Mouse (Mus musculus) gastrocnemius, adult 2 months (tissue): ENCODE measurements around the gene Gstm1. TPM values are rescaled to one million over a fixed set of nuclear protein-coding genes. Genes with fewer than 3 reads are reported as not detected.
A peak's percentile ranks its signal among the peaks of the same experiment; 100 is the strongest.
"Not testable (repeated sequence)": the region's sequence is repeated elsewhere in the genome, so short reads cannot be mapped to it uniquely, and the experiment has no call there.

Experiments
- DNase-seq: peaks from one replicate; pipeline ENCODE4 v3.0.0; 2022
- H3K27ac ChIP-seq: fragments of 200-600 bp; 2 replicates; pipeline ENCODE4 v1.8.1; 2022; ENCODE audit warnings: mild to moderate bottlenecking
- H3K4me3 ChIP-seq: fragments of 200-600 bp; 2 replicates; pipeline ENCODE4 v1.8.1; 2022; ENCODE audit warnings: mild to moderate bottlenecking, moderate library complexity
- CTCF ChIP-seq: fragments of 200-600 bp; IDR thresholded peaks from 2 replicates; pipeline ENCODE4 v1.8.1; 2022; ENCODE audit warnings: antibody characterized with exemption, mild to moderate bottlenecking, moderate library complexity
- intact Hi-C: fragments of 180-260 bp; cut with DNase I; formaldehyde crosslinking; loops from one replicate; pipeline ENCODE4 v1.15.1; 2025
- total RNA-seq, 2 experiments: library from RNA; stranded (reverse); gene quantifications; 2 replicates each; pipeline ENCODE4 v1.2.3; 2021

Gene Gstm1
- total RNA-seq, 2 experiments from 2014 or later, result 208 to 217 TPM

DNA sequence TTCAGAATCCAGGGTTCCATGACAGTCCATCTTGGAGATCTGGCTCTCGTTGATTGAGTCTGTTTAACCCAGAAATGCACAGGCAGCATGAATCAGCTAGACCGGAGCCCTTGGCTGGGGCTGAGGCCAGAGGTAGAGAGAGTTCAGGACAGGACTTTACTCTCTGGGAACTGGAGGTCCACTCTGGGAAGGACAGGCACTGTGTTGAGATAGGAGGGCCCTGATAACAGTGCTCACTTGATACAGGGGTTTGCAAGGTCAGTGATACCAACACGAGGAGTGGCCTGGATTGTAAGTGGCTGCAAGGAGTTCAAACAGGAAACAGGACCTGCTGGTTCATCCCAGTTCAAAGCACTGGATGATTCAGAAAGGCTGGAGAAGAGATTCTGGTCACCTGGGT, 40.1 kb downstream of the Gstm1 start:
- no peak for DNase-seq
- no peak overlapping the region for H3K4me3 ChIP-seq
- TF ChIP-seq CTCF, result no peak
- H3K27ac ChIP-seq, result no peak overlapping the region
- intact Hi-C loops, result no loop called here

DNA sequence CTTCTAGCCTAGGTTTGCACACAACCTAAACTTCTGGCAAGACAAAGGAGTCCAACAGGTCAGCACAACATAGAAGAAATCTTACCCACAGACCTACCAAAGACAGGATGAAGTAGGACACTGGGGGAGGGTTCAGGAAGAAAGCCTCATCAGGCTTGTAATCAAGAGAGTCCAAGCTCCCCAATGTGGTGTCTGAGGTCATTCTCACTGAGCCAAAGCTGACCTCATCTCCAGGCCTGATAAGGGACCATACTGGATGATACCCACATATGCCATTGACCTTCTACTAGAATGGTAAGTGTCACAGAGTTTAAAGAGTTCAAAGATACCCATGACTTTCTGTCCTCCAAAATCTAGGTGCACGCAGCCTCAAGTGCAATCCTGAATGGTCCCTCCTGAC, 43.5 kb downstream of the Gstm1 start:
- no peak for TF ChIP-seq CTCF
- H3K4me3 ChIP-seq, result no peak overlapping the region
- intact Hi-C loops, result no loop called here
- no peak overlapping the region for H3K27ac ChIP-seq
- DNase-seq, result no peak

DNA sequence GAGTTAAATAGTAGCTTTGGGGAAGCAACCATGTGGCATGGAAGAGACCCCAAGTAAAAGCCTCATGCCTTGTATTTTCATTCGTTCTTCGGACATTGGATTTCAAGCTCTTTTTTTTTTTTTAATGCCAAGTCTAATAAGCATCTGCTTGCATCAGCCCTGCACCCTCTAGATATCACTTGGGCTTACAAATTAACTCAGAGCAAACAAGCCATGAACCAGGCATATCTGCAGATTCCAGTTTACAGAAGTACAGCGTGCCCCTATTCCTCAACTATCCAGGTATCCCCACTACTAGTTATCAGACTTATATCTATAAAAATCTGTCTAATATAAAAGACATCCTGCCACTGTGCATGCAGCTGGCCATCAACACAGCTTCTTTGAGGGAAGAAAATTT, 45.7 kb downstream of the Gstm1 start:
- Histone ChIP-seq H3K27ac (no peak overlapping the region), H3K4me3 (no peak overlapping the region)
- DNase-seq, result no peak
- intact Hi-C loops, result no loop called here
- no peak for TF ChIP-seq CTCF

GRCm38 (mm10) chr3:107971101-107971500, 46.7 kb downstream of the Gstm1 start:
- H3K27ac ChIP-seq, DNase-seq, intact Hi-C loops, H3K4me3 ChIP-seq: not testable (repeated sequence)

DNA sequence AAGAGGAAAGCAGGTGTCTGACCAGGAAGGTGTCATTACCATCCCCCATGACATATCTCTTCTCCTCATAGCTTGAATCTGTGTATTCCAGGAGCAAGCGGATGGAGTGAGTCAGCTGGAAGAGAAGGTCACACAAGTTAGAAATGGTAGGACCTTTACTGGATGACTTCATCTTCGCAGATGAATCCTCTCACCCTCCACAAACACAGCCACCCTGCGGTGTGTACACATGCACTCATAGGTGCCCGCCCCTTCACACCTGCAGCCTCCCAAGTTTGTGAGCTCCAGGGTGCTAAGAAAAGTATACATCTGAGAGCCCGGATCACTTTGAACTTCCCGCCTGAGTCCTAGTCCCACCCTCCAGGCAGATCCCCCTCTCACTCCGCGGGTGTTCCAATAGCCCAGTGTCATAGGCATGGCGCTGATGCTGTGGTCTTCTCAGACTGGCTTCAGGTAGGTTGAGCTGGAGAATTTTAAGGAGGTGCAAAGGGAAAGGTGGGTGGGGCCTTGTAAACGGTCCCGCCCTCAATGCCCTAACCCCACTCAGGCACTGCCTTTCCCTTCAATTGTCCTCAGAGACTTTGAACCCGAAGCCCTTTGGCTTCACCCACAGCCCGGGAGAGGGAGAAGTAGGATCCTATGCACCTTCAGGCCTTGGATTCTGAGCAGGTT, 48.9 kb downstream of the Gstm1 start, which contains the start of gene Gstm3:
Gene Gstm3, minus strand, starts transcription at position 560 of the 672 bp plus-strand sequence.
- no peak for TF ChIP-seq CTCF
- Histone ChIP-seq H3K27ac (no peak within 1 kb of the TSS), H3K4me3 (no peak within 1 kb of the TSS)
- no peak for DNase-seq
- intact Hi-C loops, result no loop called here

GRCm38 (mm10) chr3:107966631-107967030, 51.1 kb downstream of the Gstm1 start:
- intact Hi-C loops, result no loop called here
- no peak overlapping the region for H3K4me3 ChIP-seq
- DNase-seq, result no peak
- H3K27ac ChIP-seq, result no peak overlapping the region
- TF ChIP-seq CTCF, result no peak

DNA sequence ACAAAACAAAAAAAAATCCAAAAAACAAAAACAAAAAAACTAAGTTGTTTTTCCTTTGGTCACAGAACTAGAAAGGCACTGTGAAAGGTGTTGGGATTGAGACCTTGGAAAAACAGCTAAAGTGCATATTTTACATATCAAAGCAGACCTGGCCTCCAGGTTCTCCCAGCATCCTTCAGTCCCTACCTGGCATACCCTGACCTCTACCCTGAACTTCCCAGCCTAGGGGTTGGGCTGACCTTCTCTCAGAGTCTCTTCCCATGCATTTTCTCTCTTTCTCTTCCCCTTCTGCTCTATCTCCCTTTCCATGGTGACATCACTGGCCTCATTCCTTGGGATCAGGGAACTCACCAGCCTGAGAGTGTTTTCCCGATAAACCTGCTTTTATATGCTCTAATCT, 52.2 kb downstream of the Gstm1 start:
- TF ChIP-seq CTCF, result no peak
- H3K4me3 ChIP-seq, result no peak overlapping the region
- DNase-seq, result no peak
- intact Hi-C loops, result no loop called here
- H3K27ac ChIP-seq, result no peak overlapping the region

GRCm38 (mm10) chr3:107964656-107965308, 53.0 kb downstream of the Gstm1 start:
- no peak overlapping the region for H3K4me3 ChIP-seq
- peak overlapping the region; percentile 49 for H3K27ac ChIP-seq
- intact Hi-C loops, result no loop called here
- TF ChIP-seq CTCF, result no peak
- no peak for DNase-seq

DNA sequence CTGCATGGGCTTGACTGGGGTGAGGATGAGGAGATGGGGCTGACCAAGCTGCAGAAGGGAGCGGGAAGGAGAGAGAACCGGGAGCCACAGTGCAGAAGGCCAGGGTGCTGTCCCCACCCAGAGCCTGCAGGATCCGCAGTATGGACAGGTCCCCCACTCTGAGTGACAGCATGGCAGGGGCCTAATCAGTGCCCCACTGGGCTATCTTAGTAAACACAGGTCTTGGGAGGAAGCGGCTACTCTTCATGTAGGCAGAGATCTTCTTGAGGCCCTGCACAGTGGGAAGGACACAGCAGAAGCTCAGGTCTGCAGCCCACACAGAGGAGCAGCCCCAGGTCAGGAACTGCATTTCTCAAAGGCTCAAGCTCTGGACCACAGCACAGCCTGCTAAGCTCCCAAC, 53.7 kb downstream of the Gstm1 start:
- Histone ChIP-seq H3K27ac (peak overlapping the region; percentile 49), H3K4me3 (no peak overlapping the region)
- TF ChIP-seq CTCF, result no peak
- no peak for DNase-seq
- intact Hi-C loops, result no loop called here

Other genes starting within 250 kb of the Gstm1 start
- not detected for gene Eps8l3, start 140.7 kb downstream of the Gstm1 start, total RNA-seq
- 10 to 100 TPM; 74.7 to 87.2 TPM for gene Gstm5, start 122.2 kb downstream of the Gstm1 start, total RNA-seq
- gene Gstm7, start 86.2 kb downstream of the Gstm1 start, total RNA-seq, result 10 to 100 TPM in 1 of 2 experiments, 1 to 10 TPM in 1; 9.5 to 25.7 TPM
- under 1 TPM in 1 of 2 experiments, not detected in 1; 0.36 TPM for gene Gstm6, start 74.2 kb downstream of the Gstm1 start, total RNA-seq
- not detected for gene Gstm3, start 48.7 kb downstream of the Gstm1 start, total RNA-seq
- 100 to 1,000 TPM in 1 of 2 experiments, 10 to 100 TPM in 1; 63.0 to 111 TPM for gene Gstm2, start 31.5 kb downstream of the Gstm1 start, total RNA-seq
- gene Gstm4, start 26.9 kb upstream of the Gstm1 start, total RNA-seq, result 10 to 100 TPM; 10.9 to 12.1 TPM
- 1 to 10 TPM; 3.8 to 5.6 TPM for gene Ampd2, start 68.7 kb upstream of the Gstm1 start, total RNA-seq
- under 1 TPM; 0.26 to 0.36 TPM for gene Gnat2, start 74.8 kb upstream of the Gstm1 start, total RNA-seq
- 10 to 100 TPM; 12.0 to 13.8 TPM for gene Gnai3, start 128.2 kb upstream of the Gstm1 start, total RNA-seq
- gene Gpr61, start 136.9 kb upstream of the Gstm1 start, total RNA-seq, result not detected
- gene Amigo1, start 168.4 kb upstream of the Gstm1 start, total RNA-seq, result 10 to 100 TPM; 21.6 to 28.3 TPM
- gene Cyb561d1, start 183.2 kb upstream of the Gstm1 start, total RNA-seq, result 1 to 10 TPM; 2.8 to 3.8 TPM
- gene Atxn7l2, start 193.0 kb upstream of the Gstm1 start, total RNA-seq, result 1 to 10 TPM; 6.4 to 8.6 TPM
- gene Sypl2, start 208.7 kb upstream of the Gstm1 start, total RNA-seq, result 100 to 1,000 TPM; 321 to 322 TPM
- gene Psma5, start 239.0 kb upstream of the Gstm1 start, total RNA-seq, result 10 to 100 TPM; 51.8 to 55.7 TPM